ENCODE assay signal across 35 mouse cellular contexts in genomic region chr17:28913940-28914339, GRCm38 (mm10). TPM values are rescaled to one million over a fixed set of nuclear protein-coding genes. Genes with fewer than 3 reads are reported as not detected.
DNase-seq lines count a peak whose midpoint lies in the region; ATAC-seq and TF ChIP-seq lines count a peak whose summit lies in the region.
"Had no signal": no experiment of that assay in that cellular context is flagged by ENCODE, and none has a peak within 500 bp of the region (broad histone marks: within the 10 kb centered on the region; RNA-seq: fewer than 3 reads in every experiment).

No protein-coding gene starts in this region.

- peak; percentile 45 to 50 for DNase-seq in adrenal gland, postnatal 36 days
- no peak for DNase-seq in adrenal gland, postnatal 4 days (ENCODE audit: low spot score in 2 of 2)
- no peak for DNase-seq in lung, postnatal 14 days
- no peak for DNase-seq in intestine, embryonic 14.5 days (ENCODE audit: low spot score)
- DNase-seq in stomach, postnatal 0 days (ENCODE audit: low spot score) = no peak
- DNase-seq: B cell, adult 2 months; cerebellum, adult 18-20 months; cerebellum, postnatal 10 days; gastrocnemius, adult 2 months; gastrocnemius, postnatal 36 days; left cerebral cortex, postnatal 4 days; right cerebral cortex, postnatal 25 days; spleen, adult 18-20 months; thymus, adult 2 months; thymus, postnatal 36 days had no signal

- WGBS in lung, embryonic 16.5 days = 52% methylated on average over 6 of the region's 6 CpGs
- WGBS in intestine, embryonic 14.5 days = 49% methylated on average over 6 of the region's 6 CpGs
- WGBS in stomach, postnatal 0 days = 46% methylated on average over 6 of the region's 6 CpGs
- WGBS in heart, embryonic 12.5 days = 84% methylated on average over 6 of the region's 6 CpGs

- peaks cover 2% of the 10 kb centered on the region; the same call in 1 of the 2 replicates for H3K27me3 ChIP-seq in lung, embryonic 16.5 days (ENCODE audit: control insufficient read depth, insufficient read depth, low read depth, low read length)
- H3K27me3 ChIP-seq in intestine, embryonic 14.5 days (replicated peaks; ENCODE audit: control insufficient read depth, insufficient read depth, low read length) = no peaks in the 10 kb centered on the region
- no peaks in the 10 kb centered on the region for H3K27me3 ChIP-seq in stomach, postnatal 0 days (ENCODE audit: control insufficient read depth, insufficient read depth, low read length)
- H3K27me3 ChIP-seq in heart, embryonic 12.5 days (replicated peaks) = peaks cover 15% of the 10 kb centered on the region
- H3K27me3 ChIP-seq: CH12.LX; forebrain, embryonic 15.5 days; kidney, embryonic 15.5 days had no signal

- H3K4me2 ChIP-seq in lung, embryonic 16.5 days (ENCODE audit: low read depth, low read length) = no peak overlapping the region
- peak overlapping the region; percentile 33 for H3K4me2 ChIP-seq in intestine, embryonic 14.5 days (ENCODE audit: low read length)
- H3K4me2 ChIP-seq in stomach, postnatal 0 days (replicated peaks; ENCODE audit: low read depth) = no peak overlapping the region
- H3K4me2 ChIP-seq in heart, embryonic 12.5 days = no peak overlapping the region
- H3K4me2 ChIP-seq: embryonic facial prominence, embryonic 13.5 days; forebrain, embryonic 15.5 days; kidney, embryonic 15.5 days; midbrain, embryonic 11.5 days had no signal

- H3K4me3 ChIP-seq in lung, embryonic 16.5 days (ENCODE audit: low read length) = no peak overlapping the region
- H3K4me3 ChIP-seq in intestine, embryonic 14.5 days (ENCODE audit: low read depth, low read length) = peak overlapping the region; percentile 16; the same call in 1 of the 2 replicates
- no peak overlapping the region for H3K4me3 ChIP-seq in stomach, postnatal 0 days (ENCODE audit: low read depth, low read length)
- H3K4me3 ChIP-seq in heart, embryonic 12.5 days = no peak overlapping the region
- H3K4me3 ChIP-seq: embryonic facial prominence, embryonic 13.5 days; forebrain, embryonic 10.5 days; forebrain, embryonic 15.5 days; gastrocnemius, adult 2 months; kidney, embryonic 15.5 days; layer of hippocampus, adult 2 months had no signal

- H3K27ac ChIP-seq in lung, embryonic 16.5 days (ENCODE audit: low read length) = no peak overlapping the region
- H3K27ac ChIP-seq in intestine, embryonic 14.5 days (ENCODE audit: low read depth) = no peak overlapping the region
- peak overlapping the region; percentile 40; the same call in 1 of the 2 replicates for H3K27ac ChIP-seq in stomach, postnatal 0 days (replicated peaks)
- H3K27ac ChIP-seq in heart, embryonic 12.5 days (ENCODE audit: poor library complexity, severe bottlenecking) = no peak overlapping the region
- H3K27ac ChIP-seq: embryonic facial prominence, embryonic 13.5 days; forebrain, embryonic 10.5 days; forebrain, embryonic 15.5 days; gastrocnemius, adult 2 months; kidney, embryonic 15.5 days; layer of hippocampus, adult 2 months had no signal

- H3K4me1 ChIP-seq in lung, embryonic 16.5 days (replicated peaks; ENCODE audit: control insufficient read depth, insufficient read depth, low read length) = peaks cover 8% of the 10 kb centered on the region
- peaks cover 2% of the 10 kb centered on the region; the same call in 1 of the 2 replicates for H3K4me1 ChIP-seq in intestine, embryonic 14.5 days (replicated peaks; ENCODE audit: control insufficient read depth, insufficient read depth, low read length)
- no peaks in the 10 kb centered on the region for H3K4me1 ChIP-seq in stomach, postnatal 0 days (replicated peaks; ENCODE audit: control insufficient read depth, insufficient read depth)
- peaks cover 11% of the 10 kb centered on the region for H3K4me1 ChIP-seq in heart, embryonic 12.5 days (replicated peaks)

- TF ChIP-seq EP300 in stomach, postnatal 0 days (optimal IDR thresholded peaks at IDR 0.05) = no peak

- TF ChIP-seq CTCF in stomach, postnatal 0 days (IDR thresholded peaks at IDR 0.05; ENCODE audit: low read depth) = no peak

- H3K9ac ChIP-seq in lung, embryonic 16.5 days (ENCODE audit: low read length) = no peak overlapping the region
- H3K9ac ChIP-seq in intestine, embryonic 14.5 days (ENCODE audit: low read length) = no peak overlapping the region
- no peak overlapping the region for H3K9ac ChIP-seq in stomach, postnatal 0 days (ENCODE audit: low read length)
- no peak overlapping the region for H3K9ac ChIP-seq in heart, embryonic 12.5 days
- H3K9ac ChIP-seq: embryonic facial prominence, embryonic 13.5 days; forebrain, embryonic 15.5 days; kidney, embryonic 15.5 days had no signal

- ATAC-seq in lung, embryonic 16.5 days (ENCODE audit: low read depth) = peak; percentile 73
- ATAC-seq in intestine, embryonic 14.5 days (replicated peaks; ENCODE audit: low FRiP score, low TSS enrichment, low read depth) = no peak
- ATAC-seq in stomach, postnatal 0 days (ENCODE audit: low FRiP score, low TSS enrichment) = peak; percentile 48; the same call in 1 of the 2 replicates
- ATAC-seq in heart, embryonic 12.5 days (ENCODE audit: insufficient number of reproducible peaks, low FRiP score) = no peak
- ATAC-seq: forebrain, embryonic 15.5 days; hindbrain, embryonic 16.5 days; midbrain, embryonic 16.5 days had no signal

- no peaks in the 10 kb centered on the region for H3K36me3 ChIP-seq in lung, embryonic 16.5 days (ENCODE audit: control insufficient read depth, insufficient read depth, low read length)
- H3K36me3 ChIP-seq in intestine, embryonic 14.5 days (ENCODE audit: control insufficient read depth, insufficient read depth, low read length) = no peaks in the 10 kb centered on the region
- no peaks in the 10 kb centered on the region for H3K36me3 ChIP-seq in stomach, postnatal 0 days (ENCODE audit: control insufficient read depth, insufficient read depth, low read length)
- no peaks in the 10 kb centered on the region for H3K36me3 ChIP-seq in heart, embryonic 12.5 days
- H3K36me3 ChIP-seq: embryonic facial prominence, embryonic 13.5 days; forebrain, embryonic 10.5 days; forebrain, embryonic 15.5 days; kidney, embryonic 15.5 days had no signal

- no peaks in the 10 kb centered on the region for H3K9me3 ChIP-seq in lung, embryonic 16.5 days (ENCODE audit: control insufficient read depth, low read length)
- no peaks in the 10 kb centered on the region for H3K9me3 ChIP-seq in intestine, embryonic 14.5 days (ENCODE audit: control insufficient read depth, low read length)
- H3K9me3 ChIP-seq in stomach, postnatal 0 days (ENCODE audit: control insufficient read depth, low read length) = no peaks in the 10 kb centered on the region
- H3K9me3 ChIP-seq in heart, embryonic 12.5 days (replicated peaks) = no peaks in the 10 kb centered on the region
- H3K9me3 ChIP-seq: embryonic facial prominence, embryonic 13.5 days; forebrain, embryonic 10.5 days; forebrain, embryonic 15.5 days; kidney, embryonic 15.5 days had no signal

RNA-seq across cellular contexts. Expression of gene 4930539E08Rik, which starts 1.2 kb away (rescaled TPM):
- total RNA-seq in adrenal gland, postnatal 36 days (2021) = not detected
- under 1 TPM; 0.11 TPM for total RNA-seq in adrenal gland, postnatal 4 days (2021)
- polyA plus RNA-seq in lung, embryonic 16.5 days (2015; fragmentation: Nextera tagmentation; extraction: Ambion mirVana) = 0.08 and 0.40 TPM in 2 replicates
- 3.6 and 4.5 TPM in 2 replicates for polyA plus RNA-seq in intestine, embryonic 14.5 days (2014; fragmentation: Nextera tagmentation; extraction: Ambion mirVana)
- 1.2 and 2.2 TPM in 2 replicates for polyA plus RNA-seq in stomach, postnatal 0 days (2015; fragmentation: Nextera tagmentation; extraction: Ambion mirVana)
- 0.04 and 0.06 TPM in 2 replicates for polyA plus RNA-seq in heart, embryonic 12.5 days (2016; fragmentation: Nextera tagmentation; extraction: Ambion mirVana)
- total RNA-seq: gastrocnemius, postnatal 36 days had no signal
- polyA plus RNA-seq: hindbrain, embryonic 11.5 days; midbrain, embryonic 11.5 days had no signal

RNA-seq across cellular contexts. Expression of gene Pxt1, which starts 29.7 kb away (rescaled TPM):
- not detected for total RNA-seq in adrenal gland, postnatal 36 days (2021)
- total RNA-seq in adrenal gland, postnatal 4 days (2021) = under 1 TPM; 0.59 to 0.67 TPM
- 0.15 TPM in 1 of 2 replicates, not detected in the other for polyA plus RNA-seq in lung, embryonic 16.5 days (2015; fragmentation: Nextera tagmentation; extraction: Ambion mirVana)
- not detected in 2 replicates for polyA plus RNA-seq in intestine, embryonic 14.5 days (2014; fragmentation: Nextera tagmentation; extraction: Ambion mirVana)
- 0.18 TPM in 1 of 2 replicates, not detected in the other for polyA plus RNA-seq in stomach, postnatal 0 days (2015; fragmentation: Nextera tagmentation; extraction: Ambion mirVana)
- polyA plus RNA-seq in heart, embryonic 12.5 days (2016; fragmentation: Nextera tagmentation; extraction: Ambion mirVana) = not detected in 2 replicates
- total RNA-seq: CH12.LX; common myeloid progenitor, adult 5-6 weeks; gastrocnemius, adult 2 months; gastrocnemius, postnatal 36 days; layer of hippocampus, adult 2 months; layer of hippocampus, postnatal 14 days; left cerebral cortex, adult 8-10 months; left cerebral cortex, postnatal 4 days; neutrophil, adult 5-6 weeks had no signal
- polyA plus RNA-seq: brain, embryonic 14.5 days; embryonic facial prominence, embryonic 13.5 days; forebrain, embryonic 10.5 days; forebrain, embryonic 15.5 days; heart, embryonic 14.5 days; hindbrain, embryonic 16.5 days; midbrain, embryonic 11.5 days; midbrain, embryonic 16.5 days; neural tube, embryonic 11.5 days had no signal

RNA-seq across cellular contexts. Expression of gene Kctd20, which starts 37.8 kb away (rescaled TPM):
- total RNA-seq in adrenal gland, postnatal 36 days (2021) = 10 to 100 TPM; 54.8 to 60.0 TPM
- total RNA-seq in adrenal gland, postnatal 4 days (2021) = 10 to 100 TPM; 79.8 to 86.5 TPM
- 76.4 and 83.2 TPM in 2 replicates for polyA plus RNA-seq in lung, embryonic 16.5 days (2015; fragmentation: Nextera tagmentation; extraction: Ambion mirVana)
- 72.6 and 82.4 TPM in 2 replicates for polyA plus RNA-seq in intestine, embryonic 14.5 days (2014; fragmentation: Nextera tagmentation; extraction: Ambion mirVana)
- 37.6 and 38.3 TPM in 2 replicates for polyA plus RNA-seq in stomach, postnatal 0 days (2015; fragmentation: Nextera tagmentation; extraction: Ambion mirVana)
- polyA plus RNA-seq in heart, embryonic 12.5 days (2016; fragmentation: Nextera tagmentation; extraction: Ambion mirVana) = 75.8 and 77.5 TPM in 2 replicates

RNA-seq across cellular contexts. Expression of gene Pnpla1, which starts 55.7 kb away (rescaled TPM):
- under 1 TPM in 1 of 2 experiments, not detected in 1; 0.23 TPM for total RNA-seq in adrenal gland, postnatal 36 days (2021)
- total RNA-seq in adrenal gland, postnatal 4 days (2021) = under 1 TPM; 0.06 to 0.11 TPM
- not detected in 2 replicates for polyA plus RNA-seq in lung, embryonic 16.5 days (2015; fragmentation: Nextera tagmentation; extraction: Ambion mirVana)
- polyA plus RNA-seq in intestine, embryonic 14.5 days (2014; fragmentation: Nextera tagmentation; extraction: Ambion mirVana) = 0.76 and 1.1 TPM in 2 replicates
- polyA plus RNA-seq in stomach, postnatal 0 days (2015; fragmentation: Nextera tagmentation; extraction: Ambion mirVana) = 12.7 TPM in 2 replicates
- 0.05 TPM in 1 of 2 replicates, not detected in the other for polyA plus RNA-seq in heart, embryonic 12.5 days (2016; fragmentation: Nextera tagmentation; extraction: Ambion mirVana)
- total RNA-seq: CH12.LX; common myeloid progenitor, adult 5-6 weeks; gastrocnemius, adult 2 months; gastrocnemius, postnatal 36 days; heart, postnatal 14 days; neutrophil, adult 5-6 weeks had no signal
- polyA plus RNA-seq: brain, embryonic 14.5 days; forebrain, embryonic 10.5 days; forebrain, embryonic 15.5 days; heart, embryonic 14.5 days; hindbrain, embryonic 11.5 days; hindbrain, embryonic 16.5 days; midbrain, embryonic 11.5 days; midbrain, embryonic 16.5 days; neural tube, embryonic 11.5 days had no signal

Comparison
In these comparisons a context has a peak if more than half of its experiments do, and no peak if none do; other contexts are left out.
1. DNase-seq: peak in adrenal gland, postnatal 36 days (2 of 2); none in adrenal gland, postnatal 4 days (0 of 2), lung, postnatal 14 days (single experiment), intestine, embryonic 14.5 days (single experiment) and stomach, postnatal 0 days (single experiment).
2. ATAC-seq: peak in lung, embryonic 16.5 days (single experiment) and stomach, postnatal 0 days (single experiment); none in intestine, embryonic 14.5 days (single experiment) and heart, embryonic 12.5 days (single experiment).